Mouse (Mus musculus): ENCODE results near the gene Zfp599. TPM values are rescaled to one million over a fixed set of nuclear protein-coding genes. Genes with fewer than 3 reads are reported as not detected.

The Zfp599 gene
- polyA plus RNA-seq, 1 experiment, result not detected

DNA sequence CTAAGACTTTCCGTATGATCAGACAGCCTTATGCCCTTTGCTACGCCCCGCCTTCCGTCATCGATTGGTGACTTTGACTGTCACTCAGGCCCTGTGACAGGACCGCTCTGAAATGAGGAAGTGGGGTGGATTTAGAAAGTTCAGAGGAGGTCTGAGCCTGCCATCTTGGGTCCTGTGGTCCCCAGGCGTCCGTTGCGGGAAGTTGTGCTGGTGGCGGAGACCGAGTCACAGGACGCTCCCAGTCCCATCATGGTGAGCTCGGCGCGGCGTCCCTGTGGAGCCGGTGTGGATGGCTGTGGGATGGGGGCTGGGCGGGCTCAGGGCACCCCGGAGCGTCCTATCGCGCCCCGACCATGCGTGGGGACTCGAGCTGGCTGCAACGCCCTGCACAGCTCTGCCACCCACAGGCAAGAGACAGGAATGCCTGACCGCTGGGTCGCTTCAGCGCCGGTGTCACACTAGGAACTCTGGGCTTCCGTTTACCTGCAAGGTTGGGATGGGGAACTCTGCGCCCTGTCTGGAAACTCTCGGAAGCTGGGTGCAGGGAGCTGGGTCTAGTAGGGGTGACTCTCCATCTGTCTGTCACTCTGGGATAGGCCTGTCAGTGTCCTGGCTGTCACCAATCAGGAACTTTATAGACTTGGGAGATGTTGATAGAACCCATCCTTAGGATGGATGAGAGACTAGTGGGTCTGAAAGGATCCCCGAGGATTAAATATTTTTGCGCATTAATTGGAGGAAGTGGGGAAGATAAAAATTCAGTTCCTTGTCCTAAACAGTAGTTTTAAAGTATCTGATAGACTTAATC is 33.9 kb downstream of the Zfp599 start, which contains the start of gene Zfp809:
Gene Zfp809, plus strand, starts transcription at position 134 of the 808 bp plus-strand sequence.
- TF ChIP-seq TAL1 (IDR thresholded peaks at IDR 0.05; ENCODE audit: low read length) (no peak), GATA1 (IDR thresholded peaks at IDR 0.05; ENCODE audit: low read length) (no peak)
- no peaks in the 10 kb centered on the region for H3K9me3 ChIP-seq (ENCODE audit: control insufficient read depth, low read length)

DNA sequence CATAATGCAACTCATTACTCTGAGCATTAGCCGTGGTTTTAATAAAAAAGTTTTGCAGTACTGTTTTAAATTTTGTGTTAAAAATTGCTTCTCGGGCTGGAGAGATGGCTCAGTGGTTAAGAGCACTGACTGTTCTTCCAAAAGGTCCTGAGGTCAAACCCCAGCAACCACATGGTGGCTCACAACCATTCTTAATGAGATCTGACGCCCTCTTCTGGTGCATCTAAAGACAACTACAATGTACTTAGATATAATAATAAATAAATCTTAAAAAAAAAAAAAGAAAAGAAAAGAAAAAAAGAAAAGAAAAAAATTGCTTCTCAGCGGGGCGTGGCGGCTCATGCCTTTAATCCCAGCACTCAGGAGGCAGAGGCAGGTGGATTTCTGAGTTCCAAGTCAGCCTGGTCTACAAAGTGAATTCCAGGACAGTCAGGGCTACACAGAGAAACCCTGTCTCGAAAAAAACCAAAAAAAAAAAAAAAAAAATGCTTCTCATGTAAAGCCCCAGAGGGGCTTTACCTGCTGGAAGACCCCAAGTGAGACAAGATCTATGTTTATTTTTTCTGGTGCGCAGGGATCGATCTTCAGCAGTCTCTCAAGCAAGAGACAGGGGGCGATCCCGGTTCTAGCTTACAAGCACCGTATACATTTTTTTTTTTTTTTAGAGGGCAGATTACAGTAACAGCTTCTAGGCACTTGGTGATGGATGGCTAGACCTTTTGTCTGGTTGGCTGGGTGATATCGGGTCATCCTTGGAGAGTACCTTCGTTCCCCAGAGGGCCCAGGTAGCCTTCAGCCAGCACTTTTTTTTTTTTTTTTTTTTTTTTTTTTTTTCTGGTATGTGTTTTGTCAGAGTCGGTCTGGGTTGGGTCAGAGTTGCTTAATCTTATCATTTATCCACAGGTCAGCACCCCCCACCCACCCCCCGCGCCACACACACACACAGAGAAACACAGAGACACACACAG is 34.9 kb downstream of the Zfp599 start:
- peaks cover 7% of the 10 kb centered on the region for H3K4me1 ChIP-seq (ENCODE audit: control insufficient read depth)

More for the DNA sequence above, 33.9 kb downstream of the Zfp599 start, which contains the start of gene Zfp809:
- no peaks in the 10 kb centered on the region; the same call in 1 of the 2 replicates for H3K27me3 ChIP-seq (ENCODE audit: control insufficient read depth)
- peaks cover 7% of the 10 kb centered on the region for H3K4me1 ChIP-seq (ENCODE audit: control insufficient read depth)
- H3K36me3 ChIP-seq (ENCODE audit: control insufficient read depth), result no peaks in the 10 kb centered on the region
- peak within 1 kb of the TSS; percentile 87 for H3K4me3 ChIP-seq (replicated peaks)

GRCm38 (mm10) chr9:22224066-22224465 is 35.6 kb downstream of the Zfp599 start:
- TF ChIP-seq GATA1 (IDR thresholded peaks at IDR 0.05; ENCODE audit: low read length) (no peak), TAL1 (IDR thresholded peaks at IDR 0.05; ENCODE audit: low read length) (no peak)
- Histone ChIP-seq H3K4me3 (replicated peaks) (no peak overlapping the region), H3K36me3 (ENCODE audit: control insufficient read depth) (no peaks in the 10 kb centered on the region), H3K4me1 (ENCODE audit: control insufficient read depth) (peaks cover 7% of the 10 kb centered on the region), H3K9me3 (ENCODE audit: control insufficient read depth, low read length) (no peaks in the 10 kb centered on the region), H3K27me3 (ENCODE audit: control insufficient read depth) (no peaks in the 10 kb centered on the region; the same call in 1 of the 2 replicates)

More for the DNA sequence above, 34.9 kb downstream of the Zfp599 start:
- Histone ChIP-seq H3K27me3 (ENCODE audit: control insufficient read depth) (no peaks in the 10 kb centered on the region; the same call in 1 of the 2 replicates), H3K36me3 (ENCODE audit: control insufficient read depth) (no peaks in the 10 kb centered on the region), H3K4me3 (replicated peaks) (peak overlapping the region; percentile 87), H3K9me3 (ENCODE audit: control insufficient read depth, low read length) (no peaks in the 10 kb centered on the region)
- no peak for TF ChIP-seq TAL1 (IDR thresholded peaks at IDR 0.05; ENCODE audit: low read length)
- TF ChIP-seq GATA1 (IDR thresholded peaks at IDR 0.05; ENCODE audit: low read length), result no peak

GRCm38 (mm10) chr9:22217858-22218493 is 41.7 kb downstream of the Zfp599 start:
- no peaks in the 10 kb centered on the region for H3K36me3 ChIP-seq (ENCODE audit: control insufficient read depth)
- H3K27me3 ChIP-seq (ENCODE audit: control insufficient read depth), result no peaks in the 10 kb centered on the region; the same call in 1 of the 2 replicates
- TF ChIP-seq TAL1 (IDR thresholded peaks at IDR 0.05; ENCODE audit: low read length) (no peak), GATA1 (IDR thresholded peaks at IDR 0.05; ENCODE audit: low read length) (no peak)
- no peaks in the 10 kb centered on the region for H3K9me3 ChIP-seq (ENCODE audit: control insufficient read depth, low read length)
- H3K4me1 ChIP-seq (ENCODE audit: control insufficient read depth), result no peaks in the 10 kb centered on the region
- H3K4me3 ChIP-seq (replicated peaks), result no peak overlapping the region

- TF ChIP-seq GATA1 (IDR thresholded peaks at IDR 0.05; ENCODE audit: low read length), result no peak
- no peak for TF ChIP-seq TAL1 (IDR thresholded peaks at IDR 0.05; ENCODE audit: low read length)
- no peaks in the 10 kb centered on the region for H3K4me1 ChIP-seq (ENCODE audit: control insufficient read depth)
- H3K4me3 ChIP-seq (replicated peaks), result no peak overlapping the region
- no peaks in the 10 kb centered on the region for H3K27me3 ChIP-seq (ENCODE audit: control insufficient read depth)
- H3K36me3 ChIP-seq (ENCODE audit: control insufficient read depth), result no peaks in the 10 kb centered on the region
- no peaks in the 10 kb centered on the region for H3K9me3 ChIP-seq (ENCODE audit: control insufficient read depth, low read length)
Measured at GRCm38 (mm10) chr9:22216705-22217104, 43.0 kb downstream of the Zfp599 start.

DNA sequence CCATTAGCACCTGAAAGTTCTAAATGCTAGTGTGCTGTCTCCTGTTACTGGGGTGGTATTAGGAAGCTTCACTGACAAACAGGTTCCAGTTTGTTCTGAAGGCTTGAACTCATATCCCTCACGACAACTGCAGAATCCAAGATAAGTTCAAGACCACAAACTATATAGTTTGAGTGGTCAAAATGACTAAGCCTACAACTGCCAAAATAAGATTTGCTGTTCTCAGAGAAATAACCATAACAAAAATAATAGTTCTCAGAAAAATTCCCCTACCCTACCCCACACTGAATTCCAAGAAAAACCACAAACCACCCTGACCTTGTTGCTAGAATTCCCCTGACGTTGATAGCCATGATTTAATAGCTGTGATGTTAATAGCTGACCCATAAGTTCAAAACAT is 45.1 kb downstream of the Zfp599 start:
- Histone ChIP-seq H3K9me3 (ENCODE audit: control insufficient read depth, low read length) (no peaks in the 10 kb centered on the region), H3K27me3 (ENCODE audit: control insufficient read depth) (no peaks in the 10 kb centered on the region), H3K36me3 (ENCODE audit: control insufficient read depth) (no peaks in the 10 kb centered on the region), H3K4me3 (replicated peaks) (no peak overlapping the region), H3K4me1 (ENCODE audit: control insufficient read depth) (no peaks in the 10 kb centered on the region)
- TF ChIP-seq GATA1 (IDR thresholded peaks at IDR 0.05; ENCODE audit: low read length) (no peak), TAL1 (IDR thresholded peaks at IDR 0.05; ENCODE audit: low read length) (no peak)

- Histone ChIP-seq H3K36me3 (ENCODE audit: control insufficient read depth) (no peaks in the 10 kb centered on the region), H3K4me1 (ENCODE audit: control insufficient read depth) (no peaks in the 10 kb centered on the region), H3K9me3 (ENCODE audit: control insufficient read depth, low read length) (no peaks in the 10 kb centered on the region), H3K4me3 (replicated peaks) (no peak overlapping the region), H3K27me3 (ENCODE audit: control insufficient read depth) (no peaks in the 10 kb centered on the region)
- TF ChIP-seq GATA1 (IDR thresholded peaks at IDR 0.05; ENCODE audit: low read length), result no peak
- no peak for TF ChIP-seq TAL1 (IDR thresholded peaks at IDR 0.05; ENCODE audit: low read length)
Measured at GRCm38 (mm10) chr9:22213785-22214194, 45.9 kb downstream of the Zfp599 start.

Other genes with a start within 250 kb of the Zfp599 start
- 0.02 and 0.03 TPM in 2 replicates for gene Elavl3, start 207.9 kb downstream of the Zfp599 start, polyA plus RNA-seq (2012)
- gene Gm49318, start 188.6 kb downstream of the Zfp599 start, polyA plus RNA-seq (2012), result not detected in 2 replicates
- 2.1 and 2.8 TPM in 2 replicates for gene Zfp653, start 188.5 kb downstream of the Zfp599 start, polyA plus RNA-seq (2012)
- gene Ecsit, start 174.5 kb downstream of the Zfp599 start, polyA plus RNA-seq (2012), result 2.7 and 3.0 TPM in 2 replicates
- gene Cnn1, start 160.7 kb downstream of the Zfp599 start, polyA plus RNA-seq (2012), result not detected in 2 replicates
- 12.4 and 16.3 TPM in 2 replicates for gene Elof1, start 142.7 kb downstream of the Zfp599 start, polyA plus RNA-seq (2012)
- 46.6 and 58.8 TPM in 2 replicates for gene Acp5, start 124.2 kb downstream of the Zfp599 start, polyA plus RNA-seq (2012)
- gene Pigyl, start 103.0 kb downstream of the Zfp599 start, polyA plus RNA-seq (2012), result 4.1 and 5.2 TPM in 2 replicates
- gene Zfp872, start 71.8 kb downstream of the Zfp599 start, polyA plus RNA-seq (2012), result not detected in 2 replicates
- gene Zfp809, start 34.2 kb downstream of the Zfp599 start, polyA plus RNA-seq (2012), result 0.06 TPM in 1 of 2 replicates, not detected in the other
- gene Zfp810, start 47.8 kb upstream of the Zfp599 start, polyA plus RNA-seq (2012), result 0.05 and 0.07 TPM in 2 replicates
- gene Anln, start 129.3 kb upstream of the Zfp599 start, polyA plus RNA-seq (2012), result 0.48 and 0.87 TPM in 2 replicates
- 0.07 and 0.16 TPM in 2 replicates for gene 9530077C05Rik, start 151.6 kb upstream of the Zfp599 start, polyA plus RNA-seq (2012)
- not detected in 2 replicates for gene Gm17545, start 194.4 kb upstream of the Zfp599 start, polyA plus RNA-seq (2012)
- 2.9 and 3.1 TPM in 2 replicates for gene Rp9, start 209.8 kb upstream of the Zfp599 start, polyA plus RNA-seq (2012)
- gene Bbs9, start 215.8 kb upstream of the Zfp599 start, polyA plus RNA-seq (2012), result 0.03 TPM in 1 of 2 replicates, not detected in the other